Mouse (Mus musculus) midbrain, embryonic 13.5 days (tissue): ENCODE results near the gene Itpkb. TPM values are rescaled to one million over a fixed set of nuclear protein-coding genes. Genes with fewer than 3 reads are reported as not detected.

Source experiments
- polyA plus RNA-seq: library from polyadenylated mRNA; unstranded; fragments of >200 nt; fragmentation: Nextera tagmentation; extraction: Ambion mirVana; gene quantifications from 2 replicates; pipeline ENCODE4 v1.2.1, GENCODE M21; 2015

The Itpkb gene
- polyA plus RNA-seq, 1 experiment from 2014 or later = 2.5 TPM

Other genes starting within 250 kb of the Itpkb start
- 2.2 and 2.6 TPM in 2 replicates for gene Coq8a, start 130.9 kb upstream of the Itpkb start, polyA plus RNA-seq
- 10.7 and 11.1 TPM in 2 replicates for gene Psen2, start 67.0 kb upstream of the Itpkb start, polyA plus RNA-seq
- 1.6 and 1.7 TPM in 2 replicates for gene Stum, start 153.0 kb downstream of the Itpkb start, polyA plus RNA-seq
- 135 and 140 TPM in 2 replicates for gene Parp1, start 238.4 kb downstream of the Itpkb start, polyA plus RNA-seq